Mouse (Mus musculus) kidney, adult 2 months (tissue): ENCODE data around the gene Vmn1r15. TPM values are rescaled to one million over a fixed set of nuclear protein-coding genes. Genes with fewer than 3 reads are reported as not detected.

Experiments used
- DNase-seq: peaks from one replicate; pipeline ENCODE4 v3.0.0; 2021
- H3K27ac ChIP-seq: fragments of 200-500 bp; 2 replicates; pipeline ENCODE4 v1.5.1; 2012; ENCODE audit warnings: low read depth, low read length, control low read depth, inconsistent platforms; ENCODE audit not compliant: insufficient read depth
- H3K27me3 ChIP-seq: fragments of 200-500 bp; replicated peaks from 2 replicates; pipeline ENCODE4 v1.6.1; 2012; ENCODE audit warnings: mild to moderate bottlenecking, moderate library complexity, low read length, inconsistent platforms; ENCODE audit not compliant: control insufficient read depth, insufficient read depth
- H3K36me3 ChIP-seq: fragments of 200-500 bp; 2 replicates; pipeline ENCODE4 v1.6.1; 2012; ENCODE audit warnings: mild to moderate bottlenecking, moderate library complexity, low read length, inconsistent platforms; ENCODE audit not compliant: control insufficient read depth, insufficient read depth
- H3K4me1 ChIP-seq: fragments of 200-500 bp; 2 replicates; pipeline ENCODE4 v1.6.1; 2011; ENCODE audit warnings: low read length; ENCODE audit not compliant: control insufficient read depth, insufficient read depth
- H3K4me3 ChIP-seq: fragments of 200-500 bp; 2 replicates; pipeline ENCODE4 v1.5.1; 2011; ENCODE audit warnings: mild to moderate bottlenecking, low read depth, low read length, control low read depth; ENCODE audit not compliant: insufficient read depth
- CTCF ChIP-seq: fragments of 200-500 bp; conservative IDR thresholded peaks from 2 replicates; pipeline ENCODE4 v1.5.1; 2011; ENCODE audit warnings: low read depth, mild to moderate bottlenecking, control low read depth, low read length, moderate library complexity, mixed read lengths; ENCODE audit not compliant: insufficient read depth, insufficient read length
- POLR2A ChIP-seq: fragments of 200-500 bp; IDR thresholded peaks from one replicate; pipeline ENCODE4 v1.6.1; 2011; ENCODE audit warnings: low read depth, low read length, control low read depth
- WGBS: fragments of 180-500 bp; shearing (Covaris S2); methylation state at CpG from one replicate; pipeline ENCODE4 v1.1.7; 2018; 5-methylcytosine and 5-hydroxymethylcytosine counted together
- polyA plus RNA-seq: library from polyadenylated mRNA; depleted of rRNA; stranded (reverse); fragments of >200 nt; gene quantifications from 2 replicates; pipeline ENCODE4 v1.2.3, GENCODE M21; 2012; rRNA removed

The Vmn1r15 gene
- polyA plus RNA-seq = not detected in 2 replicates

DNA sequence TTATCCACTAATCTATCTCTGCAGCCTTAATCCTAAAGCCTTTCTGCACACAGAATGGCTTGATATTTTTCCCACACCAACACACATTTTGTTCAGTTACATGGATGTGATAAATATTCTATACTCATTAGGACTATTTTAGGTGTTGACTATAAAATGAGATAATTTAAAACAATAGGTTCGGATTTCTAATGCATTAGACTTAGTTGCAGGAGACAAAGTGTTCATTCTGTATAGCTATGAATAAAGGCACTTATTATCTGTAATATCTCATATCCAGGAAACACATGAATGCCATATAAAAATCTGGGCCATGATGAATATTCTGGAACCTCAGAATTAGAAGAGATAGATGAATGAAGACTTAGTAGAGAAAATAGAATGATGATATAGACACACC lies at the start of gene Vmn1r15:
Vmn1r15 (plus strand) TSS at position 301 of the 400 bp plus-strand sequence.
- TF ChIP-seq POLR2A (no peak), CTCF (no peak)
- Histone ChIP-seq H3K4me1 (no peaks in the 10 kb centered on the region), H3K27ac (no peak within 1 kb of the TSS), H3K4me3 (no peak within 1 kb of the TSS), H3K36me3 (no peaks in the 10 kb centered on the region), H3K27me3 (no peaks in the 10 kb centered on the region)
- DNase-seq = no peak
- WGBS = 62% methylated on average over 1 of the region's 1 CpGs

DNA sequence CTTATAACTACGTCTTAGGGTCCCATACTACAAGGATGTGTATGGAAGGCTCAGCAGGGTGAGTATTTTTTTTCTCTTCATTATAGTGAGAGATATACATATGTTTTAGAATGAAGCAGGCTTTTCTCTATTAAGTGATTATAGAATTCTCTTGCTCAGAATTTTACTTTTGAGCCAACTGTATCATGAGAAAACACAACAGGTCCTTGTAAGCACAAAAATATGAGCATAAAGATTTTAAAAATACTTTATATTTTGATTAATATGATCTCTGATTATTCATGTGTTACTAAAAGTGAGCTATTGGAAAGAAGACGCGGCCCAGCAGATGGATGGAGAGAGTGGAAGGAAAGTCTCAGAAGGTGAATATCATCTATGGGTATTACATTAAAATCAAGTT lies 26.4 kb upstream of the Vmn1r15 start, which contains the start of gene Vmn1r14:
Vmn1r14 (plus strand) TSS at position 301 of the 400 bp plus-strand sequence.
- 92% methylated on average over 3 of the region's 3 CpGs for WGBS
- Histone ChIP-seq H3K4me1 (no peaks in the 10 kb centered on the region), H3K27ac (no peak within 1 kb of the TSS), H3K27me3 (no peaks in the 10 kb centered on the region), H3K4me3 (no peak within 1 kb of the TSS), H3K36me3 (no peaks in the 10 kb centered on the region)
- DNase-seq = no peak
- TF ChIP-seq POLR2A (no peak), CTCF (no peak)

- no peak for DNase-seq
- no peaks in the 10 kb centered on the region for H3K4me1 ChIP-seq
- H3K27me3 ChIP-seq = no peaks in the 10 kb centered on the region
- H3K4me3 ChIP-seq = no peak overlapping the region
- WGBS = 78% methylated on average over 2 of the region's 2 CpGs
- H3K27ac ChIP-seq = no peak overlapping the region
- no peaks in the 10 kb centered on the region for H3K36me3 ChIP-seq
- TF ChIP-seq CTCF = no peak
- TF ChIP-seq POLR2A = no peak
Measured at GRCm38 (mm10) chr6:57260990-57261389, 3.2 kb downstream of the Vmn1r15 start.

DNA sequence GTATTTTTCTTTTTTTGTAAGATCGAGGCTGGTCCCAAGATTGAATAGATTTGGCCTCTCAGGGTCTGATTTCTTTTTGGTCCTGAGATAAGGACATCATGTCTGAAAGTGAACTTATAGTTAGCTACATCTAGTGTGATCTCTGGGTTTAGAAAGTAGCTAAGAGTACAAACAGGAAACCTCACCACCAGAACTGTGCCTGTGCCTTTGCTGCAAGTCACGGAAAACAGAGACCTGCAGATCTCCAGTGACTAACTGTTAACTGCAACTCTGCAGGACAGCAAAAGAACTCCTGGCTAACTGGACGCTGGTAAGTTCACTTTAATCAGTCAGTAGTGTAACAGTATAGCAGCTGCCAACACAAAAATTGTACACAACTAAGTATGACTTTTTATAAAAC lies 14.1 kb downstream of the Vmn1r15 start:
- H3K27ac ChIP-seq = no peak overlapping the region
- H3K4me1 ChIP-seq = no peaks in the 10 kb centered on the region
- H3K27me3 ChIP-seq = no peaks in the 10 kb centered on the region
- WGBS = 60% methylated on average over 3 of the region's 3 CpGs
- no peaks in the 10 kb centered on the region for H3K36me3 ChIP-seq
- no peak overlapping the region for H3K4me3 ChIP-seq
- TF ChIP-seq CTCF (no peak), POLR2A (no peak)
- no peak for DNase-seq

DNA sequence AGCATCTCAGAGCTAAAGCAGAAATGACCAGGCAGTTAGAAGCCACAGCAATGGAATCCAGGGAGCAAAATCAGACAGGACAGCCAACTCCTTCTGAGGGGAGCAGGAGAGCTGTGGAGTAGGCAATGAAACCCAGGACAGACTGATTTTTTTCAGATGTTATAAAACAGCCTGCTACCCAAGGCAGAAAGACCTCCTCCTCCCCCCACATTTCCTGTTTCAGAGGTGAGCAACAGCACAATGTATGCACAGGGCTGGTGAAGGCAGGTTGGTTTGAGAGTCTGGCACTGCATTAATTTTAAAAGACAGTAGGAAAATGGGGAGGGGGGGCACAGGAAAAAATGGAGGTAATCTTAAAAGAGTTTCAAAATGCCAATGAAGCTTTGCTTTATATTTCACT lies 14.8 kb downstream of the Vmn1r15 start:
- TF ChIP-seq CTCF (no peak), POLR2A (no peak)
- H3K4me1 ChIP-seq = no peaks in the 10 kb centered on the region
- no peak for DNase-seq
- H3K27ac ChIP-seq = no peak overlapping the region
- H3K36me3 ChIP-seq = no peaks in the 10 kb centered on the region
- H3K27me3 ChIP-seq = no peaks in the 10 kb centered on the region
- no peak overlapping the region for H3K4me3 ChIP-seq

DNA sequence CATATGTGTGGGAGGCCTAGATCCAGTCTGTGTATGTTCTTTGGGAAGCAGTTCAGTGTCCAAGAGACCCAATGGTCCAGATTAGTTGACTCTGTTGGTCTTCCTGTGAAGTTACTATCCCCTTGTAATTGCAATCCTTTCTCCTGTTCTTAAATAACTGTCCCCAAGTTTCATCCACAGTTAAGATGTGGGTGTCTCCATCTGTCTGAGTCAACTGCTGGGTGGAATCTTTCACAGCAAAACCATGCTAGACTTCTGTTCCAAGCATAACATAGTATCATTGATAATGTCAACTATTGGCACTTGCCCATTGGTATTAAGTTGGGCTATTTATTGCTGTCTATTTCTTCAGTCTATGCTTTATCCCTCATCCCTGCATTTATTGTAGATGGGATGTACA lies 21.2 kb downstream of the Vmn1r15 start:
- TF ChIP-seq CTCF (no peak), POLR2A (no peak)

More for the DNA sequence above, 21.2 kb downstream of the Vmn1r15 start:
- no peak overlapping the region for H3K4me3 ChIP-seq
- DNase-seq = no peak
- H3K4me1 ChIP-seq = no peaks in the 10 kb centered on the region
- no peaks in the 10 kb centered on the region for H3K36me3 ChIP-seq
- H3K27me3 ChIP-seq = no peaks in the 10 kb centered on the region
- no peak overlapping the region for H3K27ac ChIP-seq

Other genes starting within 250 kb of the Vmn1r15 start
- gene Vmn1r7, start 232.6 kb upstream of the Vmn1r15 start, polyA plus RNA-seq = not detected in 2 replicates
- not detected in 2 replicates for gene Vmn1r8, start 225.7 kb upstream of the Vmn1r15 start, polyA plus RNA-seq
- gene Vmn1r9, start 191.2 kb upstream of the Vmn1r15 start, polyA plus RNA-seq = not detected in 2 replicates
- not detected in 2 replicates for gene Vmn1r10, start 148.5 kb upstream of the Vmn1r15 start, polyA plus RNA-seq
- gene Vmn1r11, start 124.5 kb upstream of the Vmn1r15 start, polyA plus RNA-seq = not detected in 2 replicates
- gene Vmn1r12, start 101.0 kb upstream of the Vmn1r15 start, polyA plus RNA-seq = not detected in 2 replicates
- gene Vmn1r13, start 54.7 kb upstream of the Vmn1r15 start, polyA plus RNA-seq = not detected in 2 replicates
- gene Vmn1r14, start 26.3 kb upstream of the Vmn1r15 start, polyA plus RNA-seq = not detected in 2 replicates
- gene Vmn1r16, start 71.5 kb downstream of the Vmn1r15 start, polyA plus RNA-seq = not detected in 2 replicates
- gene Vmn1r17, start 105.8 kb downstream of the Vmn1r15 start, polyA plus RNA-seq = not detected in 2 replicates
- not detected in 2 replicates for gene Vmn1r18, start 137.8 kb downstream of the Vmn1r15 start, polyA plus RNA-seq
- 0.23 TPM in 2 replicates for gene Vmn1r19, start 145.8 kb downstream of the Vmn1r15 start, polyA plus RNA-seq
- 0.30 and 0.45 TPM in 2 replicates for gene Vmn1r20, start 171.0 kb downstream of the Vmn1r15 start, polyA plus RNA-seq